Mouse (Mus musculus): Measurements from ENCODE around the gene Smad6.

GRCm38 (mm10) chr9:64060033-64060539, 38.2 kb upstream of the Smad6 start:
- no peak for TF ChIP-seq EP300 (IDR thresholded peaks at IDR 0.05; ENCODE audit: low read depth)
- TF ChIP-seq CTCF (IDR thresholded peaks at IDR 0.05; ENCODE audit: low read depth) = peak; percentile 41
